Mouse (Mus musculus) intestine, embryonic 16.5 days (tissue): ENCODE data around the gene Cpxm2. TPM values are rescaled to one million over a fixed set of nuclear protein-coding genes. Genes with fewer than 3 reads are reported as not detected.

Experiments used
- ATAC-seq: fragments of 200-750 bp; cut with Nextera tagmentation; 2 replicates; pipeline ENCODE4 v1.8.0; 2017; ENCODE audit warnings: moderate TSS enrichment, moderate library complexity
- H3K27ac ChIP-seq: fragments of 300-500 bp; sonication (generic); 2 replicates; pipeline ENCODE4 v1.5.1; 2014; ENCODE audit warnings: mild to moderate bottlenecking, low read length
- H3K27me3 ChIP-seq: fragments of 300-500 bp; sonication (generic); replicated peaks from 2 replicates; pipeline ENCODE4 v1.6.1; 2014; ENCODE audit warnings: low read length, control low read depth, mixed read lengths; ENCODE audit not compliant: control insufficient read depth, insufficient read depth
- H3K36me3 ChIP-seq: fragments of 300-500 bp; sonication (generic); 2 replicates; pipeline ENCODE4 v1.6.1; 2014; ENCODE audit warnings: low read length, control low read depth; ENCODE audit not compliant: control insufficient read depth, insufficient read depth
- H3K4me1 ChIP-seq: fragments of 300-500 bp; sonication (generic); 2 replicates; pipeline ENCODE4 v1.6.1; 2014; ENCODE audit warnings: low read length, control low read depth, mixed read lengths; ENCODE audit not compliant: control insufficient read depth, insufficient read depth
- H3K4me2 ChIP-seq: fragments of 300-500 bp; sonication (generic); 2 replicates; pipeline ENCODE4 v1.6.1; 2014; ENCODE audit warnings: low read depth, low read length, control low read depth
- H3K4me3 ChIP-seq: fragments of 300-500 bp; sonication (generic); 2 replicates; pipeline ENCODE4 v1.5.1; 2014; ENCODE audit warnings: mild to moderate bottlenecking, low read length
- H3K9ac ChIP-seq: fragments of 300-500 bp; sonication (generic); 2 replicates; pipeline ENCODE4 v1.6.1; 2014; ENCODE audit warnings: low read depth, low read length
- H3K9me3 ChIP-seq: fragments of 300-500 bp; sonication (generic); 2 replicates; pipeline ENCODE4 v1.6.1; 2016; ENCODE audit warnings: low read length, control low read depth; ENCODE audit not compliant: control insufficient read depth
- WGBS: fragments of 180-500 bp; shearing (Covaris S2); extraction: QIAGEN DNeasy Blood & Tissue Kit; methylation state at CpG from one replicate; pipeline ENCODE4 v1.1.7; 2014; 5-methylcytosine and 5-hydroxymethylcytosine counted together
- polyA plus RNA-seq: library from polyadenylated mRNA; unstranded; fragments of >200 nt; fragmentation: Nextera tagmentation; extraction: Ambion mirVana; gene quantifications from 2 replicates; pipeline ENCODE4 v1.2.1, GENCODE M21; 2015

The Cpxm2 gene
- polyA plus RNA-seq, 1 experiment from 2014 or later, result 1.3 TPM

GRCm38 (mm10) chr7:132067951-132068350, 86.6 kb downstream of the Cpxm2 start:
- no peaks in the 10 kb centered on the region for H3K27me3 ChIP-seq
- no peak overlapping the region for H3K4me2 ChIP-seq
- ATAC-seq, result no peak
- H3K4me1 ChIP-seq, result no peaks in the 10 kb centered on the region
- no peaks in the 10 kb centered on the region for H3K36me3 ChIP-seq
- no peaks in the 10 kb centered on the region for H3K9me3 ChIP-seq
- no peak overlapping the region for H3K9ac ChIP-seq
- no peak overlapping the region for H3K4me3 ChIP-seq
- H3K27ac ChIP-seq, result no peak overlapping the region
- WGBS, result 78% methylated on average over 5 of the region's 5 CpGs

GRCm38 (mm10) chr7:132067511-132067910, 87.0 kb downstream of the Cpxm2 start:
- no peak for ATAC-seq
- H3K36me3 ChIP-seq, result no peaks in the 10 kb centered on the region
- H3K9ac ChIP-seq, result no peak overlapping the region
- 86% methylated on average over 5 of the region's 5 CpGs for WGBS
- no peak overlapping the region for H3K4me3 ChIP-seq
- no peaks in the 10 kb centered on the region for H3K4me1 ChIP-seq
- H3K27ac ChIP-seq, result no peak overlapping the region
- no peak overlapping the region for H3K4me2 ChIP-seq
- H3K27me3 ChIP-seq, result no peaks in the 10 kb centered on the region
- H3K9me3 ChIP-seq, result no peaks in the 10 kb centered on the region

DNA sequence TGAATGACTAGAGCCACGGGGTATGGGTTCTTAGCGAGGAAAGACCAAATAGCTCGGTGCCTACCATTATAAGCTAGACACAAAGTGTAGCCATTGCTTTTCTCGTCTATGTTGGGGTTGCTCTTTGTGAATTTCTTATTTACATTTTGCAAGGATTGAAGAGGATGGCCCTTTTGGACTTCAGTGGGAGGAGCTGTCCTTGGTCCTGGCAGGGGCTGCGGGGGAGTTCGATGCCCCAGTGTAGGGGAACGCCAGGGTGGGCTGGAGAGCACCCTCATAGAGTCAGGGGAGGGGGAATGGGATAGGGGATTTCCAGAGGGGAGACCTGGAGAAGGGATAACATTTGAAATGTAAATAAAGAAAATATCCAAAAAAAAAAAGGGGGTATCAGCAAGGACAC, 94.4 kb downstream of the Cpxm2 start:
- H3K36me3 ChIP-seq, result no peaks in the 10 kb centered on the region
- 67% methylated on average over 7 of the region's 7 CpGs for WGBS

GRCm38 (mm10) chr7:132056565-132056964, 98.0 kb downstream of the Cpxm2 start:
- Histone ChIP-seq H3K27ac (no peak overlapping the region), H3K36me3 (no peaks in the 10 kb centered on the region), H3K9ac (no peak overlapping the region), H3K4me1 (no peaks in the 10 kb centered on the region), H3K4me2 (no peak overlapping the region), H3K27me3 (no peaks in the 10 kb centered on the region), H3K9me3 (no peaks in the 10 kb centered on the region), H3K4me3 (no peak overlapping the region)
- ATAC-seq, result no peak
- WGBS, result 67% methylated on average over 7 of the region's 7 CpGs

More for the DNA sequence above, 94.4 kb downstream of the Cpxm2 start:
- H3K27ac ChIP-seq, result no peak overlapping the region
- no peak for ATAC-seq
- H3K9me3 ChIP-seq, result no peaks in the 10 kb centered on the region
- H3K4me3 ChIP-seq, result no peak overlapping the region
- H3K4me1 ChIP-seq, result no peaks in the 10 kb centered on the region
- H3K4me2 ChIP-seq, result no peak overlapping the region
- no peaks in the 10 kb centered on the region for H3K27me3 ChIP-seq
- no peak overlapping the region for H3K9ac ChIP-seq

GRCm38 (mm10) chr7:132046662-132047061, 107.9 kb downstream of the Cpxm2 start:
- Histone ChIP-seq H3K9ac (no peak overlapping the region), H3K4me2 (no peak overlapping the region), H3K9me3 (no peaks in the 10 kb centered on the region), H3K27me3 (no peaks in the 10 kb centered on the region), H3K36me3 (no peaks in the 10 kb centered on the region), H3K27ac (no peak overlapping the region), H3K4me3 (no peak overlapping the region), H3K4me1 (0 out of 2 replicates have a peak, but pooled peaks cover 2% of the 10 kb centered on the region)
- no peak for ATAC-seq
- whole genome bisulfite sequencing, result 38% methylated on average over 4 of the region's 4 CpGs

GRCm38 (mm10) chr7:132031940-132032531, 122.5 kb downstream of the Cpxm2 start:
- Histone ChIP-seq H3K27ac (no peak overlapping the region), H3K9ac (no peak overlapping the region), H3K36me3 (no peaks in the 10 kb centered on the region), H3K27me3 (no peaks in the 10 kb centered on the region), H3K4me3 (no peak overlapping the region), H3K9me3 (no peaks in the 10 kb centered on the region), H3K4me1 (no peaks in the 10 kb centered on the region), H3K4me2 (no peak overlapping the region)
- no peak for ATAC-seq
- 40% methylated on average over 6 of the region's 6 CpGs for WGBS

- WGBS, result 60% methylated on average over 6 of the region's 6 CpGs
- H3K27ac ChIP-seq, result no peak overlapping the region
- H3K9me3 ChIP-seq, result no peaks in the 10 kb centered on the region; the same call in 1 of the 2 replicates
- H3K36me3 ChIP-seq, result no peaks in the 10 kb centered on the region
- no peaks in the 10 kb centered on the region for H3K27me3 ChIP-seq
- no peak overlapping the region for H3K4me2 ChIP-seq
- H3K4me3 ChIP-seq, result no peak overlapping the region
- no peak overlapping the region for H3K9ac ChIP-seq
- ATAC-seq, result no peak
- H3K4me1 ChIP-seq, result no peaks in the 10 kb centered on the region
Observed at GRCm38 (mm10) chr7:132026671-132027070, 127.9 kb downstream of the Cpxm2 start.

DNA sequence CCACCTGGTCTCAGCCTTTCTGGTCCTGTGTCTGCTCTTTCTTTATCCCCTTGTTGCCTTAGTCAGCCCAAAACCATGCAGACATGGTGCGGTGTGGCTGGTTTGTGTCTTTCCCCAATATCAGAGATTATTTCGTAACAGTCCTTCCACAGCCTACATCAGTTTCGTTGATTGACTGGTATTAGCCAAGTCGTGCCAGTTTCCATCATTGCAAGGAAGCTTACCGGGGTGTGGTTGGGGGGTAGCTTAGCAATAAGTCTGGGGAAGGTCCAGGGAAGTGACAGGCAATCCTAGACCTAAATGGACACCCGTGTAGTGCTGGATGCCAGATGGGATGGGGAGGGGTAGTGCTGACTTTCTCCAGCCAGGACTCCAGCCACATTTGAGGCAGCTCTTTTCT, 128.9 kb downstream of the Cpxm2 start:
- no peak for ATAC-seq
- Histone ChIP-seq H3K27me3 (no peaks in the 10 kb centered on the region), H3K36me3 (no peaks in the 10 kb centered on the region), H3K4me1 (no peaks in the 10 kb centered on the region), H3K4me3 (no peak overlapping the region), H3K9me3 (no peaks in the 10 kb centered on the region; the same call in 1 of the 2 replicates), H3K4me2 (no peak overlapping the region), H3K27ac (no peak overlapping the region), H3K9ac (no peak overlapping the region)
- WGBS, result 66% methylated on average over 6 of the region's 6 CpGs

DNA sequence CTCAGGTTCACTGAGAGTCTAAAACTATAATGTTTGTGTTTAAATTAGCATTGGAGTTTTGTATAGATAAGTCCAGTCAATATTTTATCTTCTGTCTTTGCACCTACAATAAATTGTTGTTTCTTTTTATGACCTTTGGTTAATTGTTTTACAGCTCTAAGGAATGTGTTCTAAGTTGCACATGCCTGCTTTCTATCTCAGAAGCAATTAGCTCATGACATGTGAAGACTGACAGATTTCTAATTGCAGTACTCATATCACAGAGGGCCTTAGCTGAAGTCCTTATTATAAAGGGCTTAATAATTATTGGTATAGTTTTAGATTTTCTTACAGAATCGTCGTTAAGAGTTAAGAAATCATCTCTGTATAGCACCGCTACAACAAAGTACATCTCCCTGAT, 138.6 kb downstream of the Cpxm2 start:
- Histone ChIP-seq H3K4me2 (no peak overlapping the region), H3K9me3 (no peaks in the 10 kb centered on the region), H3K36me3 (no peaks in the 10 kb centered on the region), H3K9ac (no peak overlapping the region), H3K4me3 (no peak overlapping the region), H3K27ac (no peak overlapping the region), H3K4me1 (no peaks in the 10 kb centered on the region), H3K27me3 (no peaks in the 10 kb centered on the region)
- WGBS, result 53% methylated on average over 3 of the region's 3 CpGs
- peak; percentile 67 for ATAC-seq

GRCm38 (mm10) chr7:132015193-132015592, 139.3 kb downstream of the Cpxm2 start:
- no peak for ATAC-seq
- Histone ChIP-seq H3K36me3 (no peaks in the 10 kb centered on the region), H3K27me3 (no peaks in the 10 kb centered on the region), H3K4me3 (no peak overlapping the region), H3K9ac (no peak overlapping the region), H3K9me3 (no peaks in the 10 kb centered on the region), H3K4me2 (no peak overlapping the region), H3K4me1 (no peaks in the 10 kb centered on the region), H3K27ac (no peak overlapping the region)
- 12% methylated on average over 3 of the region's 3 CpGs for WGBS
